Mouse (Mus musculus) inflammation-experienced regulatory T-cells, adult 16 weeks (primary cell): ENCODE results near the gene Setd4. TPM values are rescaled to one million over a fixed set of nuclear protein-coding genes. Genes with fewer than 3 reads are reported as not detected.

Experiments
- polyA plus RNA-seq: library from polyadenylated mRNA; unstranded; fragments of 100-300 nt; shearing (Covaris generic); gene quantifications from one replicate; pipeline ENCODE4 v1.2.1, GENCODE M21; 2017

Gene Setd4
- polyA plus RNA-seq, result 39.0 TPM

GRCm38 (mm10) chr16:93603439-93604212 is at the start of gene Setd4:
Setd4 (minus strand) TSS chr16:93604063.

GRCm38 (mm10) chr16:93627761-93628400 is 24.0 kb upstream of the Setd4 start, which contains the start of gene Gm5678:
Gm5678 (plus strand) TSS chr16:93628097.

GRCm38 (mm10) chr16:93605553-93605952 is 1.7 kb upstream of the Setd4 start, which contains the start of gene Cbr1:
Cbr1 (plus strand) TSS chr16:93605853.

Other genes starting within 250 kb of the Setd4 start
- 75.8 TPM for gene Cbr1, start 1.8 kb upstream of the Setd4 start, polyA plus RNA-seq
- gene Gm5678, start 24.0 kb upstream of the Setd4 start, polyA plus RNA-seq, result not detected
- not detected for gene Cbr3, start 79.2 kb upstream of the Setd4 start, polyA plus RNA-seq
- 43.6 TPM for gene Dop1b, start 107.8 kb upstream of the Setd4 start, polyA plus RNA-seq
- gene Morc3, start 228.1 kb upstream of the Setd4 start, polyA plus RNA-seq, result 112 TPM